11 mouse cellular contexts compared by ENCODE assay signal in the genomic region with DNA sequence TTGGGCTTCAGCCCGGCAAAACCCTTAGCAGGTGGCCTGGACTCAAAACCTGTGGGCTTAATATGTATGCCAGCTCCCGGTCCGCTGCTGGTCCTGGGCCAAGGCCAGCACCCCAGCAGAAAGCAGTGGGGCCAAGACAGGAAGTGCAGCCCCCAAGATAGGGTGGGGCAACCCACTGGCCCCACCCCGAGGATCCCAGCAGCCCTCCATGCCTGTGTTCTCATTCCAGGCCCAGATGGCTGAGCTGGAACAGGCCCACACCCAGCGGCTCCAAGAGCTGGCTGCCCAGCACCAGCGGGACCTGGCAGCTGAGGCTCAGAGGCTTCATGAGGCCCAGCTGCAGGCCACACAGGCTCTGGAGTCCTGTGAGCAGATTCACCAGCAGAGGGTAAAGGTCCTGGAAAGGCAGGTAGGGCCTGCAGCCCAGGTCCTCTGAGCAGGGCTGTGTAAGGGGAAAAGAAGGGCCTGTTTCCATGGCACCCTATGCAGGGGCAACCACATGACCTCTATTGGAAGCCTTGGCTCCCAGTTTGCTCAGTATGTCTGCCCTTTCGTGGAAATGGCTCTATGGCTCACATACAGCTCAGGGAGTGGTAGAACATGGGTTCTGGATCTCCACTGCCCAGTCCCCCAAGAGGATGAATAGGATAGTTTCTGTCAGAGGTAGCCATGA. TPM values are rescaled to one million over a fixed set of nuclear protein-coding genes. Genes with fewer than 3 reads are reported as not detected.
A peak's percentile ranks its signal among the peaks of the same experiment; 100 is the strongest.
DNase-seq lines count a peak whose midpoint lies in the region; ATAC-seq lines count a peak whose summit lies in the region.
"Had no signal": no experiment of that assay in that cellular context is flagged by ENCODE, and none has a peak within 500 bp of the region (broad histone marks: within the 10 kb centered on the region; RNA-seq: fewer than 3 reads in every experiment).

No protein-coding gene starts in this region.

- H3K9ac ChIP-seq in forebrain, embryonic 13.5 days = no peak overlapping the region
- H3K9ac ChIP-seq in forebrain, embryonic 11.5 days (ENCODE audit: low read length) = no peak overlapping the region
- H3K9ac ChIP-seq: neural tube, embryonic 12.5 days had no signal

- peaks cover 14% of the 10 kb centered on the region; the same call in 1 of the 2 replicates for H3K27me3 ChIP-seq in forebrain, embryonic 13.5 days
- peaks cover 4% of the 10 kb centered on the region; the same call in 1 of the 2 replicates for H3K27me3 ChIP-seq in forebrain, embryonic 11.5 days (ENCODE audit: control insufficient read depth, insufficient read depth, low read length)

- ATAC-seq in forebrain, embryonic 13.5 days = peak; percentile 51
- ATAC-seq in forebrain, embryonic 11.5 days (replicated peaks; ENCODE audit: low FRiP score) = no peak

- no peak overlapping the region for H3K4me3 ChIP-seq in forebrain, embryonic 13.5 days
- H3K4me3 ChIP-seq in forebrain, embryonic 11.5 days (ENCODE audit: low read depth, low read length) = no peak overlapping the region
- H3K4me3 ChIP-seq: neural tube, embryonic 12.5 days had no signal

- H3K9me3 ChIP-seq in forebrain, embryonic 13.5 days (replicated peaks) = no peaks in the 10 kb centered on the region
- no peaks in the 10 kb centered on the region for H3K9me3 ChIP-seq in forebrain, embryonic 11.5 days (ENCODE audit: control insufficient read depth, low read length)
- H3K9me3 ChIP-seq: neural tube, embryonic 12.5 days had no signal

- no peak for DNase-seq in forebrain, embryonic 11.5 days (ENCODE audit: low spot score)
- DNase-seq in ES-CJ7 (ENCODE audit: low read depth, low spot score) = peak; percentile 48
- peak; percentile 58 to 61 for DNase-seq in cerebellum, postnatal 25 days
- peak; percentile 41 to 47 for DNase-seq in layer of hippocampus, postnatal 14 days (ENCODE audit: low spot score in 2 of 2)
- no peak for DNase-seq in spleen, adult 12 weeks (ENCODE audit: low spot score)
- DNase-seq in heart, adult 9 months (ENCODE audit: low spot score in 2 of 2) = no peak
- no peak for DNase-seq in spleen, postnatal 14 days (ENCODE audit: low spot score in 2 of 2)
- DNase-seq: heart, adult 11 months; thymus, postnatal 25 days had no signal

- no peaks in the 10 kb centered on the region for H3K36me3 ChIP-seq in forebrain, embryonic 13.5 days (ENCODE audit: poor library complexity, severe bottlenecking)
- H3K36me3 ChIP-seq in forebrain, embryonic 11.5 days (ENCODE audit: control insufficient read depth, insufficient read depth, low read length) = no peaks in the 10 kb centered on the region
- H3K36me3 ChIP-seq: neural tube, embryonic 12.5 days had no signal

- 78% methylated on average over 7 of the region's 7 CpGs for whole genome bisulfite sequencing in forebrain, embryonic 13.5 days
- 80% methylated on average over 7 of the region's 7 CpGs for WGBS in forebrain, embryonic 11.5 days

- H3K27ac ChIP-seq in forebrain, embryonic 13.5 days = no peak overlapping the region
- no peak overlapping the region for H3K27ac ChIP-seq in forebrain, embryonic 11.5 days (ENCODE audit: low read depth, low read length)
- H3K27ac ChIP-seq: neural tube, embryonic 12.5 days had no signal

- no peak overlapping the region for H3K4me2 ChIP-seq in forebrain, embryonic 13.5 days
- no peak overlapping the region for H3K4me2 ChIP-seq in forebrain, embryonic 11.5 days (ENCODE audit: low read depth, low read length, severe bottlenecking)
- H3K4me2 ChIP-seq: neural tube, embryonic 12.5 days had no signal

- H3K4me1 ChIP-seq in forebrain, embryonic 13.5 days = 0 out of 2 replicates have a peak, but pooled peaks cover 7% of the 10 kb centered on the region
- no peaks in the 10 kb centered on the region for H3K4me1 ChIP-seq in forebrain, embryonic 11.5 days (replicated peaks; ENCODE audit: control insufficient read depth, insufficient read depth, low read length)

RNA-seq across cellular contexts. Expression of a gene that starts 8.2 kb away (rescaled TPM):
- polyA plus RNA-seq in forebrain, embryonic 13.5 days (2015; fragmentation: Nextera tagmentation; extraction: Ambion mirVana) = 2.1 and 2.2 TPM in 2 replicates
- polyA plus RNA-seq in forebrain, embryonic 11.5 days (2014; fragmentation: Nextera tagmentation; extraction: Ambion mirVana) = 2.2 and 3.2 TPM in 2 replicates
- 1 to 10 TPM; 5.7 to 8.5 TPM for total RNA-seq in layer of hippocampus, postnatal 14 days (2021)

RNA-seq across cellular contexts. Expression of a gene that starts 58.9 kb away (rescaled TPM):
- 0.10 and 0.20 TPM in 2 replicates for polyA plus RNA-seq in forebrain, embryonic 13.5 days (2015; fragmentation: Nextera tagmentation; extraction: Ambion mirVana)
- polyA plus RNA-seq in forebrain, embryonic 11.5 days (2014; fragmentation: Nextera tagmentation; extraction: Ambion mirVana) = 0.04 and 0.07 TPM in 2 replicates
- 1 to 10 TPM in 1 of 2 experiments, under 1 TPM in 1; 0.31 to 1.0 TPM for total RNA-seq in layer of hippocampus, postnatal 14 days (2021)

Comparison
In these comparisons a context has a peak if more than half of its experiments do, and no peak if none do; other contexts are left out.
1. DNase-seq: peak in ES-CJ7 (single experiment), cerebellum, postnatal 25 days (2 of 2) and layer of hippocampus, postnatal 14 days (2 of 2); none in forebrain, embryonic 11.5 days (single experiment), spleen, adult 12 weeks (single experiment), heart, adult 9 months (0 of 2) and spleen, postnatal 14 days (0 of 2).